Mouse (Mus musculus) forebrain, embryonic 11.5 days (tissue): Measurements from ENCODE around the gene Tmem45a2. TPM values are rescaled to one million over a fixed set of nuclear protein-coding genes. Genes with fewer than 3 reads are reported as not detected.

Source experiments
- polyA plus RNA-seq: library from polyadenylated mRNA; unstranded; fragments of >200 nt; fragmentation: Nextera tagmentation; extraction: Ambion mirVana; gene quantifications from 2 replicates; pipeline ENCODE4 v1.2.1, GENCODE M21; 2014

The Tmem45a2 gene
- polyA plus RNA-seq, 1 experiment from 2014 or later, result not detected

Other genes with a start within 250 kb of the Tmem45a2 start
- gene Tmem45a, start 185.2 kb downstream of the Tmem45a2 start, polyA plus RNA-seq, result 4.6 and 5.6 TPM in 2 replicates
- not detected in 2 replicates for gene Lnp1, start 143.3 kb downstream of the Tmem45a2 start, polyA plus RNA-seq
- 68.6 TPM in 2 replicates for gene Tomm70a, start 50.3 kb upstream of the Tmem45a2 start, polyA plus RNA-seq
- gene Nit2, start 96.0 kb upstream of the Tmem45a2 start, polyA plus RNA-seq, result 52.6 and 53.7 TPM in 2 replicates
- gene Tbc1d23, start 160.1 kb upstream of the Tmem45a2 start, polyA plus RNA-seq, result 20.9 and 26.5 TPM in 2 replicates
- gene Tmem30c, start 221.5 kb upstream of the Tmem45a2 start, polyA plus RNA-seq, result 0.24 TPM in 1 of 2 replicates, not detected in the other